Mouse (Mus musculus) layer of hippocampus, adult 2 months (tissue): Measurements from ENCODE around the gene Myt1l. TPM values are rescaled to one million over a fixed set of nuclear protein-coding genes. Genes with fewer than 3 reads are reported as not detected.

Experiments
- DNase-seq, 2 experiments: peaks; one replicate each; pipeline ENCODE4 v3.0.0; 2022; ENCODE audit warnings: low spot score in 2 of 2
- H3K27ac ChIP-seq: fragments of 200-600 bp; 2 replicates; pipeline ENCODE4 v1.8.1; 2022
- H3K4me3 ChIP-seq: fragments of 200-600 bp; 2 replicates; pipeline ENCODE4 v1.8.1; 2022; ENCODE audit warnings: mild to moderate bottlenecking
- CTCF ChIP-seq: fragments of 200-600 bp; conservative IDR thresholded peaks from 2 replicates; pipeline ENCODE4 v1.8.1; 2022; ENCODE audit warnings: antibody characterized with exemption, mild to moderate bottlenecking, moderate library complexity
- total RNA-seq, 2 experiments: library from RNA; stranded (reverse); gene quantifications; 2 replicates each; pipeline ENCODE4 v1.2.3; 2021

The Myt1l gene
- total RNA-seq, 2 experiments from 2014 or later, result 228 to 229 TPM

DNA sequence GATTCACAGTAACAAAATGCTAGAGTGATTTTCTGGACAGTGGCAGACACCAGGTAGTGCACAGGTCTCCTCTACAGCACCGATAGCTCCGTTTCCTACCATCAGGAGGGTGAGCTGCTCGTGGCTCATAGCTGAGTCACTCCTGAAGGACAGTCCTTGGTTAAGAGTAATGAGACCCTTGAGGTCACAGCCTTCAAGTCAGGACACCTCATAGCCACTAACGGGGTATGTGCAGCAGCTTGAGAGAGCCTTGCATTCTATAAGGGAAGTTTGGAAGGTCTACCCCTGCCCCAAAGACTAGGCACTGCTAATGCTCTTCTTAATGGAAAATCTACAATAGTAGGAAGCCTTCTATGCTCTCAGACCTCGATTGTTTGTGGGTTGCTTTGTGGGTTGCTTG lies 163.4 kb downstream of the Myt1l start:
- TF ChIP-seq CTCF, result no peak
- Histone ChIP-seq H3K4me3 (no peak overlapping the region), H3K27ac (peak overlapping the region; percentile 49; the same call in 1 of the 2 replicates)
- no peak for DNase-seq

DNA sequence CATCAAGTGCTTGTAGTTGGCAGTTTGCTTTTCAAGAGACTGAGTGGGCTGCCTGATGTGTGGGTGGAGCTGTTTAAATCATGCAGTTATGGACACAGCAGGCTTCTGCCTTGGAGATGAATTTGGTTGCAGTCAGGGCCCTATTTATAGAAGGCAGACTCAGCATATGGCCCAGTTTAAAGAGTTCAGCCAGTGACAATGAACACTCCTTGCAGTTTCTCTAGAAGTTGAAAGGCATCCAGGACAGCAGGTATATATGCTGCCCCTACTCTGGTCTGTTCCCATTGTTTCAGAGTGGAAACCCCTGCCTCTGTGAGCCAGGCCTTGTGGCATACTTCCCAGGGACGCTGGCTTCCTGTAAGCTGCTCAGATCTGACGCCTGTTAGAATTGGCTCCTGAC lies 167.0 kb downstream of the Myt1l start:
- H3K4me3 ChIP-seq, result no peak overlapping the region
- peak; percentile 62 to 82 for DNase-seq
- TF ChIP-seq CTCF, result no peak
- H3K27ac ChIP-seq, result peak overlapping the region; percentile 87

GRCm38 (mm10) chr12:29697526-29698500 lies 169.6 kb downstream of the Myt1l start:
- Histone ChIP-seq H3K27ac (peak overlapping the region; percentile 87), H3K4me3 (no peak overlapping the region)
- peak; percentile 42 to 77 for DNase-seq
- TF ChIP-seq CTCF, result no peak

GRCm38 (mm10) chr12:29698541-29698940 lies 170.4 kb downstream of the Myt1l start:
- Histone ChIP-seq H3K27ac (peak overlapping the region; percentile 87), H3K4me3 (no peak overlapping the region)
- DNase-seq, result no peak
- no peak for TF ChIP-seq CTCF

- no peak for TF ChIP-seq CTCF
- Histone ChIP-seq H3K27ac (peak overlapping the region; percentile 87), H3K4me3 (no peak overlapping the region)
- DNase-seq, result peak in 1 of 2 experiments; percentile 44
Observed at GRCm38 (mm10) chr12:29698976-29699375, 170.8 kb downstream of the Myt1l start.

DNA sequence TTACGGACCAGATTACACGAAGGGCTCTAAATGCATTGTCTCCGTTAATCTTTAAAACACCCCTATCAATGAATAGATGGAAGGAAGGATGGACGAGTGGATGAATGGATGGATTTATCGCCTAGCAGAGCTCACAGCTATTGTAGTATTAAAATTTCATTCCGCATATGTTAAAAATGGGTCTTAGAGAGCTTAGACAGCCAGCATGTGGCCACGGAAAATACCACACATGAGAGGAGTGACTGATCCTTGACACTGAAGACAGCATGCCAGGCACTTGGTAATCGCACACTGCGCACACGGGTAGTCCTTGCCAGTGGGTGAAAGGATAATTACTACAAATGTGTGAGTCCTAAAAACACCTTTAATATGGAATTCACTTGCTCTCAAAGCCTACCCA lies 171.2 kb downstream of the Myt1l start:
- H3K27ac ChIP-seq, result peak overlapping the region; percentile 87
- H3K4me3 ChIP-seq, result no peak overlapping the region
- DNase-seq, result no peak
- TF ChIP-seq CTCF, result no peak

DNA sequence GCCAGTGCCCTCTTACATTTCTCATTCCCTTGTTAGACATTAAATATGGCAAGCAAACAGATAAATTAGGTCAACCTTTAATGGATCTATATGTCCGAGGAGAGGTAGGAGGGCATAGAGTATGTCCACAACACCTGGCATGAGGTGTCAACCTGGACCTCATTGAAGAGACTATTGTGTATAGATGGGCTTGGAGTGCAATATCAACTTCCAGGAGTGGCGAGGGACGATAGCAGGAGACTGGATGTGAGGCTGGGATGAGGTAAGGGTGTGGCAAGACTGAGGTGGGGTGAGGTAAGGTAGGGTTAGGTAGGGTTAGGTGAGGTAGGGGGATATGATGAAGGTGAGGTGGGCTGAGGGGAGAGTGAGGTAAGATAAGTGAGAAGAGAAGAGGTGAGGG lies 171.8 kb downstream of the Myt1l start:
- DNase-seq, result no peak
- Histone ChIP-seq H3K4me3 (no peak overlapping the region), H3K27ac (peak overlapping the region; percentile 87; the same call in 1 of the 2 replicates)
- TF ChIP-seq CTCF, result no peak

GRCm38 (mm10) chr12:29701076-29701475 lies 172.9 kb downstream of the Myt1l start:
- Histone ChIP-seq H3K27ac (peak overlapping the region; percentile 73), H3K4me3 (no peak overlapping the region)
- TF ChIP-seq CTCF, result no peak
- no peak for DNase-seq

GRCm38 (mm10) chr12:29701731-29702316 lies 173.6 kb downstream of the Myt1l start:
- TF ChIP-seq CTCF, result no peak
- H3K27ac ChIP-seq, result peak overlapping the region; percentile 73
- no peak overlapping the region for H3K4me3 ChIP-seq
- no peak for DNase-seq

- DNase-seq, result no peak
- peak overlapping the region; percentile 73 for H3K27ac ChIP-seq
- TF ChIP-seq CTCF, result no peak
- no peak overlapping the region for H3K4me3 ChIP-seq
Observed at GRCm38 (mm10) chr12:29702626-29703025, 174.4 kb downstream of the Myt1l start.

GRCm38 (mm10) chr12:29703541-29703940 lies 175.4 kb downstream of the Myt1l start:
- no peak for DNase-seq
- TF ChIP-seq CTCF, result no peak
- peak overlapping the region; percentile 73 for H3K27ac ChIP-seq

DNA sequence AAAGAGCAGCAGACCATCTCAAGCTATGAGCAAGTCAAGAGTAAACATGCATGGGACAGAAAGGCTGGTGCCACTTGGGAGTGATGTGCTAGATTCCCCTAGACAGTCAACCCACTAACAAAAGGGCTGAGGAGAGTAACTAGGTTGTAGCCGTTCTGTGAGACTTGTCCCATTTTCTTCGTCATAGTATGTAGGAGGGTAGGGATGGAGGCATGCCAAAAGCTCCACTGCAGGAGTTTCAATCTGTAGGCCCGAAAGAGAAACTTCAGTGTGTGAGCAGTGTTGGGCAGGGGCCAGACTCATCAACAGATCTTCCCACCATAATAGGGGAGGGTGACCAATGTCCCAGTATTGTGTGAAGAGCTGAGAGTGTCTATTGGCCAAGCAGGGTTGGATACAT lies 178.9 kb downstream of the Myt1l start:
- TF ChIP-seq CTCF, result no peak
- peak overlapping the region; percentile 83 for H3K27ac ChIP-seq
- DNase-seq, result no peak

More at GRCm38 (mm10) chr12:29703541-29703940, 175.4 kb downstream of the Myt1l start:
- no peak overlapping the region for H3K4me3 ChIP-seq

GRCm38 (mm10) chr12:29708166-29708565 lies 180.0 kb downstream of the Myt1l start:
- no peak overlapping the region for H3K4me3 ChIP-seq
- peak in 1 of 2 experiments; percentile 51 for DNase-seq
- TF ChIP-seq CTCF, result peak; percentile 45
- H3K27ac ChIP-seq, result peak overlapping the region; percentile 83

More for the DNA sequence above, 178.9 kb downstream of the Myt1l start:
- H3K4me3 ChIP-seq, result no peak overlapping the region
